Mouse (Mus musculus): ENCODE data around the gene Lbr.

- no peak for TF ChIP-seq CTCF (IDR thresholded peaks at IDR 0.05; ENCODE audit: insufficient read depth, low read length)
- no peak for TF ChIP-seq POLR2A (IDR thresholded peaks at IDR 0.05; ENCODE audit: borderline replicate concordance, extremely low read depth, low read depth, low read length)
These were observed 10.1 kb downstream of the Lbr start for GRCm38 (mm10) chr1:181832720-181833119.

Data from lung, adult 2 months (tissue).